Comparison of ENCODE assay signal across 34 mouse cellular contexts in genomic region chr4:88840058-88840457, GRCm38 (mm10). TPM values are rescaled to one million over a fixed set of nuclear protein-coding genes. Genes with fewer than 3 reads are reported as not detected.
DNase-seq lines count a peak whose midpoint lies in the region; ATAC-seq and TF ChIP-seq lines count a peak whose summit lies in the region.
"Had no signal": no experiment of that assay in that cellular context is flagged by ENCODE, and none has a peak within 500 bp of the region (broad histone marks: within the 10 kb centered on the region; RNA-seq: fewer than 3 reads in every experiment).

No protein-coding gene starts in this region.

- peak; percentile 52; the same call in 1 of the 2 replicates for ATAC-seq in granulocyte monocyte progenitor cell, adult 5-6 weeks (replicated peaks; ENCODE audit: poor library complexity, severe bottlenecking)
- ATAC-seq: activated CD4-positive, CD25-positive, alpha-beta regulatory T cell, adult 4 months; forebrain, embryonic 15.5 days; hindbrain, embryonic 16.5 days; intestine, embryonic 15.5 days had no signal

- intact Hi-C loops in heart, adult 2 months (cut with DNase I): no loop called here

- no peaks in the 10 kb centered on the region for H3K36me3 ChIP-seq in MEL (ENCODE audit: control insufficient read depth in 1 of 2, insufficient read depth in 2 of 2, low read length in 2 of 2)
- no peaks in the 10 kb centered on the region for H3K36me3 ChIP-seq in splenic B cell, adult 2 months (ENCODE audit: control insufficient read depth, insufficient read depth, low read length, poor library complexity, severe bottlenecking)
- H3K36me3 ChIP-seq in heart, adult 2 months (ENCODE audit: control insufficient read depth, insufficient read depth, low read length): no peaks in the 10 kb centered on the region
- H3K36me3 ChIP-seq: embryonic facial prominence, embryonic 10.5 days; embryonic facial prominence, embryonic 13.5 days; forebrain, embryonic 12.5 days; forebrain, embryonic 15.5 days; G1E; heart, embryonic 12.5 days; heart, embryonic 15.5 days; hindbrain, embryonic 10.5 days; hindbrain, embryonic 13.5 days; intestine, embryonic 15.5 days had no signal

- no peaks in the 10 kb centered on the region for H3K9me3 ChIP-seq in MEL (replicated peaks; ENCODE audit: insufficient read depth, low read length)
- H3K9me3 ChIP-seq: embryonic facial prominence, embryonic 10.5 days; embryonic facial prominence, embryonic 13.5 days; forebrain, embryonic 12.5 days; forebrain, embryonic 15.5 days; G1E; heart, embryonic 12.5 days; heart, embryonic 15.5 days; hindbrain, embryonic 10.5 days; hindbrain, embryonic 13.5 days; intestine, embryonic 15.5 days had no signal

- no peak for TF ChIP-seq CTCF in MEL (IDR thresholded peaks at IDR 0.05 in 2 of 3, conservative IDR thresholded peaks at IDR 0.05 in 1 of 3; ENCODE audit: control insufficient read depth in 1 of 3, insufficient read depth in 1 of 3, low read depth in 2 of 3, low read length in 3 of 3, poor library complexity in 1 of 3, severe bottlenecking in 1 of 3)
- TF ChIP-seq CTCF in heart, adult 2 months (IDR thresholded peaks at IDR 0.05): no peak

- no peak for TF ChIP-seq RAD21 in MEL (IDR thresholded peaks at IDR 0.05; ENCODE audit: low read depth, low read length)

- TF ChIP-seq POLR2A in MEL (IDR thresholded peaks at IDR 0.05; ENCODE audit: control insufficient read depth in 1 of 2, insufficient read depth in 1 of 2, low read depth in 1 of 2, low read length in 2 of 2, poor library complexity in 1 of 2): no peak
- no peak for TF ChIP-seq POLR2A in heart, adult 2 months (IDR thresholded peaks at IDR 0.05; ENCODE audit: insufficient read depth, low read depth, low read length)

- no peak overlapping the region for H3K27ac ChIP-seq in MEL (ENCODE audit: control insufficient read depth, low read depth, low read length)
- H3K27ac ChIP-seq in heart, adult 2 months: no peak overlapping the region
- H3K27ac ChIP-seq: embryonic facial prominence, embryonic 10.5 days; embryonic facial prominence, embryonic 13.5 days; forebrain, embryonic 12.5 days; forebrain, embryonic 15.5 days; heart, embryonic 15.5 days; hindbrain, embryonic 10.5 days; hindbrain, embryonic 13.5 days; intestine, embryonic 15.5 days had no signal

- H3K4me3 ChIP-seq in MEL (ENCODE audit: control insufficient read depth in 1 of 2, insufficient read depth in 1 of 2, low read depth in 2 of 2, low read length in 2 of 2): no peak overlapping the region
- H3K4me3 ChIP-seq in heart, adult 2 months: no peak overlapping the region
- H3K4me3 ChIP-seq: embryonic facial prominence, embryonic 10.5 days; embryonic facial prominence, embryonic 13.5 days; erythroblast, embryonic 14.5 days; forebrain, embryonic 12.5 days; forebrain, embryonic 15.5 days; heart, embryonic 12.5 days; heart, embryonic 15.5 days; hindbrain, embryonic 10.5 days; hindbrain, embryonic 13.5 days; intestine, embryonic 15.5 days had no signal

- peaks cover 14 to 18% of the 10 kb centered on the region in 2 experiments for H3K27me3 ChIP-seq in MEL (ENCODE audit: control insufficient read depth in 1 of 2, insufficient read depth in 2 of 2, low read length in 2 of 2)
- H3K27me3 ChIP-seq in splenic B cell, adult 2 months (ENCODE audit: control insufficient read depth, insufficient read depth, low read length, poor library complexity, severe bottlenecking): no peaks in the 10 kb centered on the region
- H3K27me3 ChIP-seq in heart, adult 2 months (ENCODE audit: control insufficient read depth, insufficient read depth, low read length): no peaks in the 10 kb centered on the region
- H3K27me3 ChIP-seq: embryonic facial prominence, embryonic 13.5 days; forebrain, embryonic 12.5 days; forebrain, embryonic 15.5 days; heart, embryonic 15.5 days; hindbrain, embryonic 13.5 days; intestine, embryonic 15.5 days had no signal

- 39% methylated on average over 3 of the region's 3 CpGs for WGBS in heart, adult 2 months

- no peaks in the 10 kb centered on the region for H3K79me2 ChIP-seq in MEL (ENCODE audit: control insufficient read depth, insufficient read depth, low read length, poor library complexity)
- no peaks in the 10 kb centered on the region for H3K79me2 ChIP-seq in heart, adult 2 months (replicated peaks; ENCODE audit: control insufficient read depth, insufficient read depth, low read length)

- DNase-seq in MEL (ENCODE audit: low read depth, low spot score): peak; percentile 32
- peak; percentile 21 for DNase-seq in splenic B cell, adult 2 months (ENCODE audit: low read depth, low spot score)
- DNase-seq in heart, adult 2 months: no peak
- no peak for DNase-seq in adrenal gland, adult (ENCODE audit: inconsistent age in 2 of 2, low spot score in 1 of 2)
- DNase-seq in right cerebral cortex, adult 18-20 months: no peak
- DNase-seq: adrenal gland, postnatal 10 days; adrenal gland, postnatal 36 days; cerebellum, adult 11 months; cerebellum, adult 2 months; cerebellum, adult 9-11 months; cerebellum, postnatal 25 days; embryo, embryonic 11 days; gastrocnemius, postnatal 10 days; gastrocnemius, postnatal 36 days; heart, adult 11 months; heart, postnatal 10 days; heart, postnatal 36 days had no signal

- no peak for TF ChIP-seq EP300 in MEL (IDR thresholded peaks at IDR 0.05; ENCODE audit: low read depth in 1 of 2, low read length in 2 of 2)
- TF ChIP-seq EP300 in heart, adult 2 months (IDR thresholded peaks at IDR 0.05; ENCODE audit: insufficient read depth, low read depth, low read length): no peak

- no peaks in the 10 kb centered on the region; a peak in 1 of 4 replicates for H3K4me1 ChIP-seq in MEL (ENCODE audit: control insufficient read depth in 1 of 2, insufficient read depth in 2 of 2, low read length in 2 of 2)
- no peaks in the 10 kb centered on the region for H3K4me1 ChIP-seq in heart, adult 2 months (ENCODE audit: control insufficient read depth, insufficient read depth, low read length)
- H3K4me1 ChIP-seq: embryonic facial prominence, embryonic 13.5 days; forebrain, embryonic 12.5 days; forebrain, embryonic 15.5 days; heart, embryonic 12.5 days; heart, embryonic 15.5 days; hindbrain, embryonic 10.5 days; hindbrain, embryonic 13.5 days; intestine, embryonic 15.5 days had no signal

- no peak overlapping the region for H3K9ac ChIP-seq in MEL (ENCODE audit: control insufficient read depth, low read depth, low read length, poor library complexity, severe bottlenecking)
- no peak overlapping the region for H3K9ac ChIP-seq in heart, adult 2 months (ENCODE audit: low read depth, low read length)
- H3K9ac ChIP-seq: embryonic facial prominence, embryonic 13.5 days; forebrain, embryonic 12.5 days; forebrain, embryonic 15.5 days; heart, embryonic 12.5 days; heart, embryonic 15.5 days; hindbrain, embryonic 13.5 days; intestine, embryonic 15.5 days had no signal

TF ChIP-seq in MEL, 35 proteins besides CTCF, POLR2A, EP300 and RAD21:
- TF ChIP-seq USF2 (IDR thresholded peaks at IDR 0.05; ENCODE audit: borderline replicate concordance in 1 of 2, insufficient read depth in 1 of 2, low read depth in 1 of 2, low read length in 2 of 2) (no peak), JUND (IDR thresholded peaks at IDR 0.05; ENCODE audit: low read depth, low read length) (no peak), MAZ (IDR thresholded peaks at IDR 0.05; ENCODE audit: low read depth, low read length) (no peak), NELFE (IDR thresholded peaks at IDR 0.05; ENCODE audit: low read depth, low read length) (no peak), MXI1 (IDR thresholded peaks at IDR 0.05; ENCODE audit: low read depth, low read length) (no peak)

RNA-seq across cellular contexts. Expression of gene Ifna4, which starts 1.6 kb away (rescaled TPM):
- total RNA-seq in MEL (2012; rRNA removed): not detected in 2 replicates
- polyA plus RNA-seq in MEL (2012; ENCODE audit: insufficient read depth in 1 of 2, insufficient read length in 2 of 2, low read depth in 1 of 2, low replicate concordance in 2 of 2, missing spikeins in 1 of 2): not detected
- not detected in 2 replicates for total RNA-seq in granulocyte monocyte progenitor cell, adult 5-6 weeks (2014; fragmentation: Nextera tagmentation)
- not detected in 2 replicates for total RNA-seq in granulocyte monocyte progenitor cell, adult 5-6 weeks (2017)
- not detected for total RNA-seq in heart, adult 2 months (2021)
- not detected in 2 replicates for polyA plus RNA-seq in heart, adult 2 months (2012; rRNA removed)
- total RNA-seq: adrenal gland, adult 18-20 months; adrenal gland, postnatal 10 days; adrenal gland, postnatal 36 days; gastrocnemius, adult 18-20 months; gastrocnemius, postnatal 10 days; gastrocnemius, postnatal 36 days; heart, postnatal 10 days; heart, postnatal 36 days had no signal
- polyA plus RNA-seq: activated CD4-positive, CD25-positive, alpha-beta regulatory T cell, adult 4 months; cerebellum, adult 2 months; cortical plate, adult 2 months; embryonic facial prominence, embryonic 10.5 days; embryonic facial prominence, embryonic 13.5 days; erythroblast, embryonic 14.5 days; forebrain, embryonic 12.5 days; forebrain, embryonic 15.5 days; G1E; heart, embryonic 12.5 days; heart, embryonic 15.5 days; hindbrain, embryonic 10.5 days; hindbrain, embryonic 13.5 days; hindbrain, embryonic 16.5 days; intestine, embryonic 15.5 days had no signal

RNA-seq across cellular contexts. Expression of gene Ifna5, which starts 4.7 kb away (rescaled TPM):
- not detected in 2 replicates for total RNA-seq in MEL (2012; rRNA removed)
- polyA plus RNA-seq in MEL (2012; ENCODE audit: insufficient read depth in 1 of 2, insufficient read length in 2 of 2, low read depth in 1 of 2, low replicate concordance in 2 of 2, missing spikeins in 1 of 2): not detected
- not detected in 2 replicates for total RNA-seq in granulocyte monocyte progenitor cell, adult 5-6 weeks (2014; fragmentation: Nextera tagmentation)
- not detected in 2 replicates for total RNA-seq in granulocyte monocyte progenitor cell, adult 5-6 weeks (2017)
- total RNA-seq in heart, adult 2 months (2021): not detected
- polyA plus RNA-seq in heart, adult 2 months (2012; rRNA removed): not detected in 2 replicates
- total RNA-seq: adrenal gland, adult 18-20 months; adrenal gland, postnatal 10 days; adrenal gland, postnatal 36 days; G1E; gastrocnemius, adult 18-20 months; gastrocnemius, postnatal 10 days; gastrocnemius, postnatal 36 days; heart, postnatal 10 days; heart, postnatal 36 days had no signal
- polyA plus RNA-seq: activated CD4-positive, CD25-positive, alpha-beta regulatory T cell, adult 4 months; cerebellum, adult 2 months; cortical plate, adult 2 months; embryonic facial prominence, embryonic 10.5 days; embryonic facial prominence, embryonic 13.5 days; erythroblast, embryonic 14.5 days; forebrain, embryonic 12.5 days; forebrain, embryonic 15.5 days; G1E; heart, embryonic 12.5 days; heart, embryonic 15.5 days; hindbrain, embryonic 10.5 days; hindbrain, embryonic 13.5 days; hindbrain, embryonic 16.5 days; intestine, embryonic 15.5 days had no signal

RNA-seq across cellular contexts. Expression of gene Ifna1, which starts 9.8 kb away (rescaled TPM):
- not detected in 2 replicates for total RNA-seq in MEL (2012; rRNA removed)
- not detected for polyA plus RNA-seq in MEL (2012; ENCODE audit: insufficient read depth in 1 of 2, insufficient read length in 2 of 2, low read depth in 1 of 2, low replicate concordance in 2 of 2, missing spikeins in 1 of 2)
- not detected in 2 replicates for total RNA-seq in granulocyte monocyte progenitor cell, adult 5-6 weeks (2014; fragmentation: Nextera tagmentation)
- not detected in 2 replicates for total RNA-seq in granulocyte monocyte progenitor cell, adult 5-6 weeks (2017)
- total RNA-seq in heart, adult 2 months (2021): not detected
- polyA plus RNA-seq in heart, adult 2 months (2012; rRNA removed): not detected in 2 replicates
- total RNA-seq: adrenal gland, adult 18-20 months; adrenal gland, postnatal 10 days; adrenal gland, postnatal 36 days; G1E; gastrocnemius, adult 18-20 months; gastrocnemius, postnatal 10 days; gastrocnemius, postnatal 36 days; heart, postnatal 10 days; heart, postnatal 36 days had no signal
- polyA plus RNA-seq: activated CD4-positive, CD25-positive, alpha-beta regulatory T cell, adult 4 months; cerebellum, adult 2 months; cortical plate, adult 2 months; embryonic facial prominence, embryonic 10.5 days; embryonic facial prominence, embryonic 13.5 days; erythroblast, embryonic 14.5 days; forebrain, embryonic 12.5 days; forebrain, embryonic 15.5 days; G1E; heart, embryonic 12.5 days; heart, embryonic 15.5 days; hindbrain, embryonic 10.5 days; hindbrain, embryonic 13.5 days; hindbrain, embryonic 16.5 days; intestine, embryonic 15.5 days had no signal

RNA-seq across cellular contexts. Expression of gene Ifna6, which starts 12.8 kb away (rescaled TPM):
- total RNA-seq in MEL (2012; rRNA removed): not detected in 2 replicates
- polyA plus RNA-seq in MEL (2012; ENCODE audit: insufficient read depth in 1 of 2, insufficient read length in 2 of 2, low read depth in 1 of 2, low replicate concordance in 2 of 2, missing spikeins in 1 of 2): not detected
- not detected in 2 replicates for total RNA-seq in granulocyte monocyte progenitor cell, adult 5-6 weeks (2014; fragmentation: Nextera tagmentation)
- not detected in 2 replicates for total RNA-seq in granulocyte monocyte progenitor cell, adult 5-6 weeks (2017)
- not detected for total RNA-seq in heart, adult 2 months (2021)
- not detected in 2 replicates for polyA plus RNA-seq in heart, adult 2 months (2012; rRNA removed)
- total RNA-seq: adrenal gland, adult 18-20 months; adrenal gland, postnatal 10 days; adrenal gland, postnatal 36 days; G1E; gastrocnemius, adult 18-20 months; gastrocnemius, postnatal 10 days; gastrocnemius, postnatal 36 days; heart, postnatal 10 days; heart, postnatal 36 days had no signal
- polyA plus RNA-seq: activated CD4-positive, CD25-positive, alpha-beta regulatory T cell, adult 4 months; cerebellum, adult 2 months; cortical plate, adult 2 months; embryonic facial prominence, embryonic 10.5 days; embryonic facial prominence, embryonic 13.5 days; erythroblast, embryonic 14.5 days; forebrain, embryonic 12.5 days; forebrain, embryonic 15.5 days; G1E; heart, embryonic 12.5 days; heart, embryonic 15.5 days; hindbrain, embryonic 10.5 days; hindbrain, embryonic 13.5 days; hindbrain, embryonic 16.5 days; intestine, embryonic 15.5 days had no signal

RNA-seq across cellular contexts. Expression of gene Ifna11, which starts 20.3 kb away (rescaled TPM):
- total RNA-seq in MEL (2012; rRNA removed): not detected in 2 replicates
- not detected for polyA plus RNA-seq in MEL (2012; ENCODE audit: insufficient read depth in 1 of 2, insufficient read length in 2 of 2, low read depth in 1 of 2, low replicate concordance in 2 of 2, missing spikeins in 1 of 2)
- total RNA-seq in granulocyte monocyte progenitor cell, adult 5-6 weeks (2014; fragmentation: Nextera tagmentation): not detected in 2 replicates
- not detected in 2 replicates for total RNA-seq in granulocyte monocyte progenitor cell, adult 5-6 weeks (2017)
- total RNA-seq in heart, adult 2 months (2021): not detected
- polyA plus RNA-seq in heart, adult 2 months (2012; rRNA removed): not detected in 2 replicates
- total RNA-seq: adrenal gland, adult 18-20 months; adrenal gland, postnatal 10 days; adrenal gland, postnatal 36 days; G1E; gastrocnemius, adult 18-20 months; gastrocnemius, postnatal 10 days; gastrocnemius, postnatal 36 days; heart, postnatal 10 days; heart, postnatal 36 days had no signal
- polyA plus RNA-seq: activated CD4-positive, CD25-positive, alpha-beta regulatory T cell, adult 4 months; cerebellum, adult 2 months; cortical plate, adult 2 months; embryonic facial prominence, embryonic 10.5 days; embryonic facial prominence, embryonic 13.5 days; erythroblast, embryonic 14.5 days; forebrain, embryonic 12.5 days; forebrain, embryonic 15.5 days; G1E; heart, embryonic 12.5 days; heart, embryonic 15.5 days; hindbrain, embryonic 10.5 days; hindbrain, embryonic 13.5 days; hindbrain, embryonic 16.5 days; intestine, embryonic 15.5 days had no signal

Comparison
In these comparisons a context has a peak if more than half of its experiments do, and no peak if none do; other contexts are left out.
1. DNase-seq: peak in MEL (single experiment) and splenic B cell, adult 2 months (single experiment); none in heart, adult 2 months (0 of 2), adrenal gland, adult (0 of 2) and right cerebral cortex, adult 18-20 months (single experiment).